Mouse (Mus musculus) fibroblast of lung, adult 2 months (primary cell): ENCODE data around the gene Echdc3.

ENCODE experiments used
- DNase-seq: peaks from one replicate; pipeline ENCODE4 v3.0.0-alpha.2; 2011; ENCODE audit warnings: low read depth

Echdc3 gene

GRCm38 (mm10) chr2:6212724-6213511 is at the start of gene Echdc3:
Gene Echdc3 (minus strand): TSS chr2:6213033.
- peak; percentile 58 for DNase-seq

DNA sequence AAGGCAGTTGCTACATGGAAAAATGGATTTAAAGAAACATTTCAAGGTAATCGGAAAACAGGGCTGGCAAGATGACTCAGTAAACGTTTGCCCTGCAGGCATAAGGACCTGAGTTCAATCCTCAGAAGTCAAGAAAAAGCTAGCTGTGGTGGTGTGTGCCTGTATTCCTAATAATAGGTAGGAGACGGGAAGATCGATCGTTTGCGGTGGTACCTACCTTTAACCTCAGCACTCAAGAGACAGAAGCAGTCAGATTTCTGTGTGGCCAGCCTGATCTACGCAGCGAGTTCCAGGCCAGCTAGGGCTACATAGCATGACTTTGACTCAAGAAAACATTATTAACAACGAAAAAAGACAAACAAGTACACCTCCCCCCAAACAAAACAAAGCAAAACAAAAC is 48.9 kb upstream of the Echdc3 start:
- no peak for DNase-seq

DNA sequence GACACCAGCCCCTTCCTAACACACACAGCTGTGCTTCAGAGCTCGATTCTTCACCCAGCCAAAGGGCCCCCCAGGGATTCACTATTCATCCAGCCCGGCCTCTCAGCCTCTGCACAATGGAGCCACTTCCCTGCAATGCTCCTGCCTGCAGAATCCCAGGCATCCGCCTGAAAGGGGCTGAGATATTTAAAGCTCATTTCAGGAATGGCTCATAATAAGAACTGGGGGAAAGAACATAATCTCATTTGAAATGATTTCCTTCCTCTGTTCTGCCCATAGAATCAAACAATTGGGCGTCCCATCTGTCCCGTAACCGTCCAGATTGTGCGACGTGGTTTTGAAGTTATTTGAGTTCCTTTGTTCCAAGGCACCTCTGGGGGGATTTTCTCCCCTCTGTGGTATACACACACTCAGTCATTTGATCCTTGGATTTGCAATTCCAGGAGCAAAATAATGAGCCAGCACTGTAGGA is 48.4 kb upstream of the Echdc3 start:
- DNase-seq: no peak

DNA sequence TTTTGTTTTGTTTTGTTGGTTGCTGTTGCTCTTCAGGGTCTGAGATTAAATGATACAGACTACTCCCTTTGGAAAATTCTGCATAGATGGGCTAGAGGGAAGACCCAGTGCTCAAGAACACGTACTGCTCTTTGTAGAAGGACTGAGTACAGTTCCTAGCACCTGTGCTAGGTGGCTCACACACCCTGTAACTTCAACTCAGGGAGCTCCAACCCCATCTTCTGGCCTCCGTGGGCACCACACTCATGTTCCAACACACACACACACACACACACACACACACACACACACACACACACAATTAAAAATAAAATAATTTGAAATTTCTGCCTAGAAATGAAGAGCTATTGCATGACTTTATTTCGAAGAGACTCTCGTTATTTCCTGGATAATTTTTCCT is 47.8 kb upstream of the Echdc3 start:
- no peak for DNase-seq

DNA sequence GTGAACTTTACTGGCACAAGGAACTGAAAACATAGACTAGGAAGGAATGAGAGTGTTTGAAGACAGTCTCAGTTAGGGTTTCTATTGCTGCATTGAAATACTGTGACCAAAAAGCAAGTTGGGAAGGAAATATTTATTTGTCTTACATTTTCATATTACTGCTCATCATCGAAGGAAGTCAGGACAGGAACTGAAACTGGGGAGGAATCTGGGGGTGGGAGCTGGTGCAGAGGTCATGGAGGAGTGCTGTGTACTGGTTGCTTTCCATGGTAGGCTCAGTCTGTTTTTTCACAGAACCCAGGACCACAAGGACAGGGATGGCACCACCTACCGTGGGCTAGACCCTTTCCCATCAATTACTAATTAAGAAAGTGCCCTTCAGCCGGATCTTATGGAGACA is 46.3 kb upstream of the Echdc3 start:
- DNase-seq: no peak

DNA sequence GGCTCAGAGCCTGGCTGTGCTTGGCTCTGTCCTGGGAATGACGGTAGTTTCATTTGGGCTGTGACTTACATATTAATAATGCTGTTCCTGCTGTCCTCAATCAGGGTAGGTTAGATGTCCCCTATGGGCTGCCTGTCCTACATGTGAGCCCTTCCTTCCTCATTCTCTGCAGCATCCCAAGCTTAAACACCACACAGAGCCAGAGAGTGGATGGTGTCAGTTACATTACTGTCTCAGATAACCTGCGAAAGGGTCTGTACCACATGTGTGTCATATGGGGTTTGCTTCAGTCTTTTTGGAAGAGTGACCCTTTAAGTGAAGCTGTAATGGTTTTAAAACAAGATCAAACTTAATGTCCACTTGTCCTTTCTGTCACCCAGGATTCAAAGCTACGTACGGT is 45.2 kb upstream of the Echdc3 start:
- DNase-seq: no peak

GRCm38 (mm10) chr2:6257146-6257545 is 44.3 kb upstream of the Echdc3 start:
- DNase-seq: no peak

GRCm38 (mm10) chr2:6255989-6256841 is 43.4 kb upstream of the Echdc3 start:
- DNase-seq: peak; percentile 77

DNA sequence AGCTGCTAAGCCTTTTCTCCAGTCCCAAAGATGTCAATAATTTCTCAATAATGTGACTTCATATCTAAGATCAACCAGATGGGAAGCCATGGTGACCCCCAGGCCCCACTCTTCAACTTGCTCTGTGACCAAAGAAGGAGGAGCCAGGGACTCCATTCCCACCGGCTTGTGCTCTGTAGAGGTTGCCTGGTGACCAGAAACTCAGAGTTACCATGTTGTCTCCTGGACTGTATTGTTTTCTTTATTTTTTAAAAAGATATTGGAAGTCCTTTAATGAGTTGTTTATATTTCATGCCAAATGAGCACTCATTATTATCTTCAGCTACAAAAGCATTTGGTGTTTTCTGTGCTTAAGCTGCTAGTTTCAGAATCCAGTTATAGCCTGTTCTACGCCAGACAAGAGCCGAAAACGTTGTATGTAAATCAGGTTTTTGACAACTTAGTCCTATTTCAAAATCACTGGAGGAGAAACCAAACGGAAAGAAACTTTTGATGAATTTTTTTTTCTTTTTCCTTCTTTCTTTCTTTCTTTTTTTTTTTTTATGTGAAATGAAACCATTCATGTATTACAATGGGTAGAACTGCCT is 42.7 kb upstream of the Echdc3 start:
- no peak for DNase-seq

DNA sequence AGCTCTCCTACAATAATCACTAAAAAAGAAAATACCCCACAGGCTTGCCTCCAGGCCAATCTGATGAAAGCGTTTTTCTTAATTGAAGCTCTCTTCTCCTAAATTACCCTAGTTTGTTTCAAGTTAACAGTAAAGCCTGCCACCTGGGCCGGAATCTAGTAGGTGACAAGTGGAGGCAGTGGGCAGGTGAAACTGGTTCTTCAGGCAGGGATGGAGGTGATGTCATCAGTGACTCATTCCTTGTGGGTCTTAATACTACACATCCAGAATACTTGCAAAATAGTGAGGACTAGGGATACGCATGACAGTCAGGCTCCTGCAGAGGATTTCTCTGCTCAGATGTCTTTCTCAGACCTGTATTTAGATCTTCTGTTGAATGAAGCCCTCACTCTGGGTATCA is 39.7 kb upstream of the Echdc3 start:
- DNase-seq: no peak

- DNase-seq: no peak
These were observed 38.3 kb upstream of the Echdc3 start for GRCm38 (mm10) chr2:6251076-6251496.

DNA sequence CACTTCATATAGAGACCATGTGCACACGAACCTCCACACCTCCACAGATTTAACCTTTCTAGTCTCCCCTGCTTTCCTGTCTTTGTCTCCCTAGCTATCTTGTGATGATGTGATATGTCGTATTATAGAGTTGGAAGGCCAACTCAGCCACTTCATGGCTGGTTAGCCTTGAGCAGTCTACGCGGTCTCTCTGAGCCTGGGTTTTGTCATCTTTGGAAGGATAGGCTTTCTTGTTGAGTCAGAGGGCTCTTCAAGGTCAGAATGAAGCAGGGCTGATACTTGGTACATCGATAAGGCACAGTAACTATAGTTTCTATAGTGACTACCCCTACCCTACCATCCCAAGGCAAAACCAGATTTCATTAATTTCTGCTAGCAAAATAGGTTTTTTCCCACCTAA is 28.6 kb upstream of the Echdc3 start:
- DNase-seq: no peak

DNA sequence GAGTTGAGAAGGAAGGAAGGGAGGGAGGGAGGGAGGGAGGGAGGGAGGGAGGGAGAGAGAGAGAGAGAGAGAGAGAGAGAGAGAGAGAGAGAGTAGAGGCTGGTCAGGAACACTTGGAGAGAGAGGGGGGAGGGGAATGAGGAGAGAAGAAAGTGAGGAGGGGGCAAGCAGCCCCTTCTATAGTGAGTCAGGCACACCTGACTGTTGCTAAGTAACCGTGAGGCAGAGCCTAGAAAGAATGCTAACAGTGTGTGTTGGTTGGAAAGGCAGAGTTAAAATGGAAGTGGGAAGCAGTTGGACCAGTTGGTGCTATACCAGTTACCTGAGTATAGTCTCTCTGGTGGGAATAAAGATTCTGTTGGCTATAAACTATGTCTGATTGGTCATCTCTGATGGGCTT is 27.2 kb upstream of the Echdc3 start:
- no peak for DNase-seq

GRCm38 (mm10) chr2:6239333-6239732 is 26.5 kb upstream of the Echdc3 start:
- no peak for DNase-seq

GRCm38 (mm10) chr2:6238679-6239078 is 25.8 kb upstream of the Echdc3 start:
- DNase-seq: no peak

DNA sequence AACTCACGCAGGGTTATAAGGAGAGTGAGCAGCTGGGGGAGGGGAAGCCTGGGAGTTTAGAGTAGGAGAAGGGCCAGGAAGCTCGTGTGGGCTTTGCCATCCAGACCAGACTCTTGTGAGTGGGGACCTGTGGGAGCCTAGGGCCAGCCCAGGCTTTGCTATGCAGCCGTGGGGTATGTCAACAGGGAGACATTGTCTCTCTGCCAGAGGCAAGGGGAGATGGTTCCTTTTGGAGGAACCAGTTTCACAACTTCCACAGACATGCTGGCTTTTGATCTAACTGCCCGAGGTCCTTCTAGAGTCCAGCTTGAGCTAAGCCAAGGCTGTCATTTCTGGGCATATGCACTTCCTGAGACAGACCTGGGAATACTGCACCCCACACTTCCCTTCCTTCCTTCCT is 25.4 kb upstream of the Echdc3 start:
- no peak for DNase-seq

DNA sequence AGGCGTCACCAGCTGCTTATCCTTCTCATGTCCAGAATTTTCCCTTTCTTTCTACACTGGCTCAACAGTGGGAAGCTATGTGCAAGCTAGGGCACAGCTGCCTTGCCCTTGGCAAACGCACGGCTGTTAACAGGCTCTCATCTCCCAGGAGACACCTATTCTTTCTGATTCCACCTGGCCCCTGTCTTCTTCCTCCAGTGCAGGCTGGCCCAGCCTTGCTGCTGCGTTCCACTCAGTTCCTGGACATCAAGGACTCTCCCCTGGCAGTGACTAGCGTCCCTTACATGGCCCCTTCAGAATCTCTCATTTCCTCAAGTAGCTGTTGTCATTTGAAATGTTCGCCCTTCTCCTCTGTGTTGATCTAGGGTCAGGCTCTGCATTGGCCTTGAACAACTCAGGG is 20.5 kb upstream of the Echdc3 start:
- DNase-seq: no peak

DNA sequence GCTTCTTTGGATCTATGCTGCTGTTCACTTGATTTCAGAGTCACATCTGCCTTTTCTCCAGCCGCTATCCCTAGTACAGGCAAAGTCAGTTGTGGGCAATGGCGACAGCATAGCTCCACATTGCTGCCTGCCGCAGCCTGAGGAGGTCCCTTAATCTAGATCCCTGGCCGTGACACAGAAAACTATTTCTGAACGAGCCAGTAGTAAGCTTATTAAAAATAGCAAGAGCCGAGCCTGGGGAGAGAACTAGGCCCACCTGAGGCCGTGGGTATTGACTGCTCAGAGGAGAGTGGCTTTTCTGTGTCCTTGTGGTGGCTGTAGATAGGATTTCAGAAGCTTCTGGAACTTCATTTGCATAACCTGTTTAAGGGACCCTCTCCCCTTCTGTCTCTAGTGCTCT is 19.9 kb upstream of the Echdc3 start:
- no peak for DNase-seq

DNA sequence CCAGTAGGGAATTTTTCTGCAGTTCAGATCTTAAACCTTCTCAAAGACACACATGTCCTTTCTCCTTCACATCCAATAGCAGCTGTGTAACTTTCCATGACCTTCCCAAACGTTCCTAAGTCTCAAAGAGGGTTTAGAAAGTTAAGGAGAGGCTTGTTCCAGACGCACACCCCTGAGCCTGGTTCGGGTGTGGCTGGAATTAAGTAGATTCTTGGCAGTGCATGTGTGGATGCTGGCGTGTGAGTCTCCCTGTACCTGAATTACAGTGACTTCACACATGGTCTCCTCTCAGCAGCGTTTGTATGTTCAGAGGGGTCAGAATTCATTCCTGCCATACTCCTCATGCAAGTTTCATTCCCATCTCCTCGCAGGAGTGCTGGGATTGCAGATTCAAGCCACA is 18.0 kb upstream of the Echdc3 start:
- DNase-seq: no peak

- DNase-seq: no peak
These were observed 16.9 kb upstream of the Echdc3 start for GRCm38 (mm10) chr2:6229597-6230290.

DNA sequence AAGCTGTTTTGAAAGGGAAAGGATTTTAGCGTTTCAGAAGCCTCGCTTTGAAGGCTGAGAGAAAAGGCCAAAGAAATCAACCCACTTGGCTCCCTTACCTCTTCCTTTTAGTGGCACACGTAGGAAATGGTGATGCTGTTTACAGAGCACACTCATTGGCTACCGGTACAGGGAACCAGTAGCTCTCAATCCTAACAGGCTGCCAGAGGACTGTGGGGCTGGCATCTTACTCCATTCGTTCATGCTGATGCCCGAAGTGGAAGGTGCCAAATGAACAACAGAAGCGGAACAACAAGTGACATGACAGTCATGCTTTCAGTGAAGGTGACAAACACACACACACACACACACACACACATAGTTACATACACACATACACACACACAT is 14.2 kb upstream of the Echdc3 start:
- no peak for DNase-seq

DNA sequence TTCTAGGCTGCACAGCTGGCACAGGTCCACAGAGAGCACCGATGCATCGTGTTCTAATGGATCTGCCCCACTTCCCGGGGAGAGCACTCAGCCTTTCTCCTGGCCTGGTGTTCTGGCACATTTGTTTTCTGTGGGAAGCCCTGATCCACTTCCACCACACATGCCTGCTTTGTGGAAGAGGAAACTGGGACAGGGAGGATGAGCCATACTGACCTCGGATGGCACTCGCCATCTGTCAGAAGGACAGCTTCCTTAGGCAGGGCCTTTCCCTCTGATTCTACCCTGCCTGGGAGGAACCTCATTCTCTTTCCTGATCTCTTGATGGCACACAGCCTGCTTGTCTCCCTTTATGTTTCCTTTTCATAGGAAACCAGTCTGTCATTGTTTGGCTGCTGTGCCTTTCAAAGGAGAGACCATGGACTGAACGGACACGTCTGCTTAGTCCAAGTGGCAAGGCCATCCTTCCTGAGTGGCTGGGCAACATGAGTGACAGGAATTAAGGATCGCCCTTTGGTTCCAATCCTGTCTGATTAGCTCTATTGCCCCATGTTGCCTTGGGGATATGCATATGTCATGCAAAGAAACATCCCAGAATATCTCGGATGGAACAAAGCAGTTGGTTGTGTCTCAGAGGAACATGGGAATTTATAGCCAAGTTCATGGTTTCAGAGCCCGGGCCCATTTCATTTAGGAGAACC is 13.7 kb upstream of the Echdc3 start:
- DNase-seq: no peak
